Comparison of ENCODE assay signal across 7 mouse cellular contexts in the genomic region with DNA sequence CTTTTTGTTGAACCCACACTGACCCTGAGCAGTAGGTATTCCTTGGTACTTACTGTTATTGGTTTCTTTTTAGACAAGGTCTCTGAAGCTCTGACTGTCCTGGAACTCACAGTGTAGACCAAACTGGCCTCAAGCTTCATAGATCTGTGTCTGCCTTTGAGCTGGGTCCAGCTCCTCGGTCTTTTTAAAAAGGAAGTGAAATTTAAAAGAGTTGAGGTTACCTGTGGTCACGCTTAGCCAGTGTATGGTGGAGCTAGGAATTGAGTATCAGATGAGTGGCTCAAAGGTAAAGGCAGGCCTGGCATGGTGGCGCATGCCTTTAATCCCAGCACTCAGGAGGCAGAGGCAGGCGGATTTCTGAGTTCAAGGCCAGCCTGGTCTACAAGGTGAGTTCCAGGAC. TPM values are rescaled to one million over a fixed set of nuclear protein-coding genes. Genes with fewer than 3 reads are reported as not detected.
DNase-seq lines count a peak whose midpoint lies in the region; ATAC-seq and TF ChIP-seq lines count a peak whose summit lies in the region.

No protein-coding gene starts in this region.

- DNase-seq in lung, postnatal 0 days (ENCODE audit: low spot score), result no peak
- DNase-seq in lung, postnatal 4 days, result no peak
- no peak for DNase-seq in liver, embryonic 11.5 days (ENCODE audit: low spot score)
- no peak for DNase-seq in layer of hippocampus, adult 9-10 months (ENCODE audit: low spot score)

- H3K36me3 ChIP-seq in lung, postnatal 0 days (ENCODE audit: insufficient read depth, low read length), result no peaks in the 10 kb centered on the region
- H3K36me3 ChIP-seq in forebrain, embryonic 12.5 days (replicated peaks), result peaks cover 10% of the 10 kb centered on the region
- no peaks in the 10 kb centered on the region for H3K36me3 ChIP-seq in liver, embryonic 11.5 days (ENCODE audit: control insufficient read depth, insufficient read depth, low read length)
- H3K36me3 ChIP-seq in stomach, embryonic 16.5 days (ENCODE audit: control insufficient read depth, insufficient read depth, low read length), result no peaks in the 10 kb centered on the region

- H3K9ac ChIP-seq in lung, postnatal 0 days (replicated peaks; ENCODE audit: low read depth), result no peak overlapping the region
- no peak overlapping the region for H3K9ac ChIP-seq in forebrain, embryonic 12.5 days
- 0 out of 2 replicates have a peak overlapping the region, but pooled peaks have one; percentile 50 for H3K9ac ChIP-seq in liver, embryonic 11.5 days (ENCODE audit: low read depth, low read length)
- peak overlapping the region; percentile 64; the same call in 1 of the 2 replicates for H3K9ac ChIP-seq in stomach, embryonic 16.5 days (ENCODE audit: low read length)

- 69% methylated on average over 4 of the region's 4 CpGs for WGBS in lung, postnatal 0 days
- 67% methylated on average over 4 of the region's 4 CpGs for WGBS in forebrain, embryonic 12.5 days
- 66% methylated on average over 4 of the region's 4 CpGs for WGBS in liver, embryonic 11.5 days
- 75% methylated on average over 4 of the region's 4 CpGs for WGBS in stomach, embryonic 16.5 days

- H3K27me3 ChIP-seq in lung, postnatal 0 days (replicated peaks; ENCODE audit: insufficient read depth, low read length), result 0 out of 2 replicates have a peak, but pooled peaks cover 4% of the 10 kb centered on the region
- no peaks in the 10 kb centered on the region for H3K27me3 ChIP-seq in forebrain, embryonic 12.5 days
- H3K27me3 ChIP-seq in liver, embryonic 11.5 days (replicated peaks; ENCODE audit: control insufficient read depth, insufficient read depth, low read length), result peaks cover 35% of the 10 kb centered on the region
- H3K27me3 ChIP-seq in stomach, embryonic 16.5 days (ENCODE audit: control insufficient read depth, insufficient read depth, low read length), result 0 out of 2 replicates have a peak, but pooled peaks cover 6% of the 10 kb centered on the region

- ATAC-seq in lung, postnatal 0 days, result no peak
- ATAC-seq in forebrain, embryonic 12.5 days (ENCODE audit: low FRiP score), result 0 out of 2 replicates have a peak, but pooled peaks have one; percentile 15
- ATAC-seq in liver, embryonic 11.5 days (replicated peaks; ENCODE audit: low FRiP score), result no peak
- ATAC-seq in stomach, embryonic 16.5 days (ENCODE audit: insufficient read depth, low FRiP score), result no peak
- ATAC-seq in cerebellum, adult (ENCODE audit: insufficient number of reproducible peaks, low FRiP score, low TSS enrichment), result no peak

- peak overlapping the region; percentile 42 for H3K4me3 ChIP-seq in lung, postnatal 0 days (ENCODE audit: low read depth, low read length)
- peak overlapping the region; percentile 54 for H3K4me3 ChIP-seq in forebrain, embryonic 12.5 days (replicated peaks)
- peak overlapping the region; percentile 57 for H3K4me3 ChIP-seq in liver, embryonic 11.5 days (ENCODE audit: low read depth, low read length)
- H3K4me3 ChIP-seq in stomach, embryonic 16.5 days (replicated peaks; ENCODE audit: low read length), result peak overlapping the region; percentile 57

- no peaks in the 10 kb centered on the region for H3K9me3 ChIP-seq in lung, postnatal 0 days (ENCODE audit: low read length)
- no peaks in the 10 kb centered on the region for H3K9me3 ChIP-seq in forebrain, embryonic 12.5 days
- no peaks in the 10 kb centered on the region for H3K9me3 ChIP-seq in liver, embryonic 11.5 days (ENCODE audit: control insufficient read depth, low read length)
- no peaks in the 10 kb centered on the region for H3K9me3 ChIP-seq in stomach, embryonic 16.5 days (replicated peaks; ENCODE audit: control insufficient read depth, low read length)

- TF ChIP-seq EP300 in lung, postnatal 0 days (IDR thresholded peaks at IDR 0.05), result no peak

- no peak for TF ChIP-seq CTCF in lung, postnatal 0 days (IDR thresholded peaks at IDR 0.05)

- peak overlapping the region; percentile 60 for H3K4me2 ChIP-seq in lung, postnatal 0 days (replicated peaks; ENCODE audit: low read depth, low read length)
- H3K4me2 ChIP-seq in forebrain, embryonic 12.5 days, result peak overlapping the region; percentile 75
- peak overlapping the region; percentile 95 for H3K4me2 ChIP-seq in liver, embryonic 11.5 days
- H3K4me2 ChIP-seq in stomach, embryonic 16.5 days (ENCODE audit: low read depth, low read length), result peak overlapping the region; percentile 95

- peak overlapping the region; percentile 29; the same call in 1 of the 2 replicates for H3K27ac ChIP-seq in lung, postnatal 0 days (ENCODE audit: low read length)
- H3K27ac ChIP-seq in forebrain, embryonic 12.5 days, result no peak overlapping the region
- H3K27ac ChIP-seq in liver, embryonic 11.5 days (ENCODE audit: low read depth, low read length), result no peak overlapping the region
- H3K27ac ChIP-seq in stomach, embryonic 16.5 days (ENCODE audit: low read length), result no peak overlapping the region

- no peaks in the 10 kb centered on the region for H3K4me1 ChIP-seq in lung, postnatal 0 days (ENCODE audit: insufficient read depth, low read depth, low read length)
- H3K4me1 ChIP-seq in forebrain, embryonic 12.5 days, result peaks cover 27% of the 10 kb centered on the region
- peaks cover 19% of the 10 kb centered on the region; the same call in 1 of the 2 replicates for H3K4me1 ChIP-seq in liver, embryonic 11.5 days (replicated peaks; ENCODE audit: control insufficient read depth, insufficient read depth, low read length)
- peaks cover 4% of the 10 kb centered on the region; the same call in 1 of the 2 replicates for H3K4me1 ChIP-seq in stomach, embryonic 16.5 days (ENCODE audit: control insufficient read depth, insufficient read depth, low read length)

RNA-seq across cellular contexts. Expression of a gene that starts 0.9 kb away (rescaled TPM):
- 41.6 and 93.7 TPM in 2 replicates for polyA plus RNA-seq in lung, postnatal 0 days (2015; fragmentation: Nextera tagmentation; extraction: Ambion mirVana)
- 10.6 and 10.8 TPM in 2 replicates for polyA plus RNA-seq in forebrain, embryonic 12.5 days (2016; fragmentation: Nextera tagmentation; extraction: Ambion mirVana)
- polyA plus RNA-seq in liver, embryonic 11.5 days (2014; fragmentation: Nextera tagmentation; extraction: Ambion mirVana), result 11.0 and 12.0 TPM in 2 replicates
- 4.5 and 5.1 TPM in 2 replicates for polyA plus RNA-seq in stomach, embryonic 16.5 days (2015; fragmentation: Nextera tagmentation; extraction: Ambion mirVana)

Comparison
In these comparisons a context has a peak if more than half of its experiments do, and no peak if none do; other contexts are left out.
1. H3K9ac ChIP-seq: peak in liver, embryonic 11.5 days (single experiment) and stomach, embryonic 16.5 days (single experiment); none in lung, postnatal 0 days (single experiment) and forebrain, embryonic 12.5 days (single experiment).
2. Peak in every context shown above with its lines, with median percentiles within 50 percentile points of each other: H3K4me2 ChIP-seq and H3K4me3 ChIP-seq.